Mouse (Mus musculus) liver, embryonic 14.5 days (tissue): Measurements from ENCODE around the gene Zfp64. TPM values are rescaled to one million over a fixed set of nuclear protein-coding genes. Genes with fewer than 3 reads are reported as not detected.

Source experiments
- ATAC-seq: fragments of 200-750 bp; cut with Nextera tagmentation; 2 replicates; pipeline ENCODE4 v1.8.0; 2017; ENCODE audit warnings: moderate number of reproducible peaks, mild to moderate bottlenecking, moderate library complexity; ENCODE audit not compliant: insufficient read depth
- DNase-seq, 3 experiments: peaks; one replicate each; pipeline ENCODE4 v3.0.0-alpha.2; 2012 to 2013; ENCODE audit warnings: low read depth in 3 of 3, low spot score in 3 of 3
- H3K27ac ChIP-seq: fragments of 300-500 bp; sonication (generic); 2 replicates; pipeline ENCODE4 v1.5.1; 2014; ENCODE audit warnings: moderate library complexity, mild to moderate bottlenecking, control low read depth, inconsistent platforms
- H3K27me3 ChIP-seq: fragments of 300-500 bp; sonication (generic); 2 replicates; pipeline ENCODE4 v1.6.1; 2014; ENCODE audit warnings: mild to moderate bottlenecking, low read length, moderate library complexity; ENCODE audit not compliant: control insufficient read depth, insufficient read depth
- H3K36me3 ChIP-seq: fragments of 300-500 bp; sonication (generic); replicated peaks from 2 replicates; pipeline ENCODE4 v1.6.1; 2014; ENCODE audit warnings: low read depth; ENCODE audit not compliant: control insufficient read depth, insufficient read depth
- H3K4me1 ChIP-seq, 2 experiments: fragments of 200-500 bp in 1 of 2; fragments of 300-500 bp in 1 of 2; sonication (generic) in 1 of 2; replicated peaks; 2 replicates each; pipeline ENCODE4 v1.6.1; 2012 to 2014; ENCODE audit warnings: antibody characterized with exemption in 1 of 2, inconsistent platforms in 1 of 2, low read length in 1 of 2; ENCODE audit not compliant: control insufficient read depth in 2 of 2, insufficient read depth in 2 of 2
- H3K4me2 ChIP-seq: fragments of 300-500 bp; sonication (generic); 2 replicates; pipeline ENCODE4 v1.6.1; 2014; ENCODE audit warnings: low read depth, mild to moderate bottlenecking, control low read depth, moderate library complexity
- H3K4me3 ChIP-seq, 2 experiments: fragments of 200-500 bp in 1 of 2; fragments of 300-500 bp in 1 of 2; sonication (generic) in 1 of 2; 2 replicates each; pipeline ENCODE4 v1.5.1; 2012 to 2014; ENCODE audit warnings: low read depth in 2 of 2, low read length in 2 of 2, mild to moderate bottlenecking in 2 of 2, control low read depth in 1 of 2, inconsistent platforms in 1 of 2, moderate library complexity in 1 of 2; ENCODE audit not compliant: insufficient read depth in 1 of 2
- H3K9ac ChIP-seq: fragments of 300-500 bp; sonication (generic); replicated peaks from 2 replicates; pipeline ENCODE4 v1.6.1; 2014; ENCODE audit warnings: mild to moderate bottlenecking, control low read depth, moderate library complexity
- H3K9me3 ChIP-seq: fragments of 300-500 bp; sonication (generic); 2 replicates; pipeline ENCODE4 v1.6.1; 2016; ENCODE audit warnings: low read length, mixed read lengths; ENCODE audit not compliant: control insufficient read depth
- CTCF ChIP-seq: IDR thresholded peaks from 2 replicates; pipeline ENCODE4 v1.5.1; 2016; ENCODE audit warnings: antibody characterized with exemption, low read depth, control low read depth
- EP300 ChIP-seq: IDR thresholded peaks from 2 replicates; pipeline ENCODE4 v1.6.1; 2016; ENCODE audit warnings: antibody characterized with exemption, low read depth
- WGBS: fragments of 180-500 bp; shearing (Covaris S2); extraction: QIAGEN DNeasy Blood & Tissue Kit; methylation state at CpG from one replicate; pipeline ENCODE4 v1.1.7; 2014; ENCODE audit not compliant: insufficient replicate concordance; 5-methylcytosine and 5-hydroxymethylcytosine counted together
- polyA plus RNA-seq, 2 experiments: library from polyadenylated mRNA; depleted of rRNA in 1 of 2; stranded (reverse) in 1 of 2; unstranded in 1 of 2; fragments of >200 nt; fragmentation: Nextera tagmentation in 1 of 2; extraction: Ambion mirVana in 1 of 2; gene quantifications; 2 replicates each; pipeline versions ENCODE4 v1.2.1 to v1.2.3; 2012 to 2014

Gene Zfp64
- polyA plus RNA-seq, 2 experiments, result 7.1 to 7.2 TPM

DNA sequence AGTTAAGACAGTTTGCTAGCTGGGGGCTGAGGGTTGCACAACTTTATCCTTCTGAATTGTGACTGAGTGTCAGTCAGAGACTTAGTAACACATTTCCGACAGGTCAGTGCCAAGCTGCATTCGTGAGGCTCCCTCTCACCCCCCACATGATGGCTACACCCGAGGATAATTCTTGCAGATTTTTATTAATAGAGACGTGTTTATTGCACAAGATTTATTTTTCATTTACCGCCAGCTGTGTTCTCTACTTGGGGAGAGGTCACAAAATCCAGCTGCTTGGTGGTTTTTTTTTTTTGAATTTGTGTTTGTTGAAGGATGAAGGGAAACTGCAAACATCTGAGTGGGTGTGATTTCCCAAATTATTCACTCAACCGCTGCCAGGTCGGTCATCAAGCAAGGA lies 28.0 kb downstream of the Zfp64 start:
- WGBS, result 76% methylated on average over 7 of the region's 7 CpGs
- ATAC-seq, result no peak
- no peaks in the 10 kb centered on the region; the same call in none of the 2 replicates for H3K36me3 ChIP-seq

DNA sequence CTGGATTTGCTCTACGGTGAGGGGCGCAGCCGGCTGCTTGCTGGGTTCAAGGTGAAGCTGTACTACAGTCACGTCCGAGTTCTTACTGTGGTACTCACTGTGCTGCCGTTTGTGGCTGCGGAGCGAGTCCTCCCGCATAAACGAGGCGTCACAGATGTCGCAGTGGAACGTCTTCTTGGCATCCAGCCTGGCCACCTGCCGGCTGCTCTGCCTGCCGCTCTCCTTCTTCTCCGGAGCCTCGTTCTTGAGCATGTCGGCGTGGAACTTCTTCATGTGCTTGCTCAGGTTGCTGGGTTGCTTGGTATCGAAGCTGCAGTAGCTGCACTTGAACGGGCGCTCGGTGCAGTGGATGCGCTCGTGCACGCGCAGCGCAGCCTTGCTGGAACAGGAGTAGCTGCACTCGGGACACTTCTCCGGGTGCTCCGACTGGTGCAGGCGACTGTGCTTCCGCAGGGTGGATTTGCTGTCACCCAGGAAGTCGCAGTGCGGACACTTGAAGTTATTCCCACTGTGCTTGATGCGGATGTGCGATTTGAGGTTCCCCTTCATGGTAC lies 29.1 kb downstream of the Zfp64 start:
- no peak for DNase-seq
- Histone ChIP-seq H3K27ac (no peak overlapping the region), H3K9me3 (no peaks in the 10 kb centered on the region), H3K4me1 (no peaks in the 10 kb centered on the region), H3K9ac (no peak overlapping the region), H3K27me3 (no peaks in the 10 kb centered on the region), H3K36me3 (no peaks in the 10 kb centered on the region; the same call in none of the 2 replicates), H3K4me2 (no peak overlapping the region), H3K4me3 (no peak overlapping the region)
- no peak for TF ChIP-seq EP300
- TF ChIP-seq CTCF, result no peak
- ATAC-seq, result no peak
- WGBS, result 87% methylated on average over 37 of the region's 37 CpGs

More for the DNA sequence above, 28.0 kb downstream of the Zfp64 start:
- no peak overlapping the region for H3K27ac ChIP-seq
- no peak overlapping the region for H3K4me2 ChIP-seq
- DNase-seq, result no peak
- H3K9ac ChIP-seq, result no peak overlapping the region
- H3K4me3 ChIP-seq, result no peak overlapping the region
- no peaks in the 10 kb centered on the region for H3K27me3 ChIP-seq
- TF ChIP-seq CTCF (no peak), EP300 (no peak)
- H3K4me1 ChIP-seq, result no peaks in the 10 kb centered on the region
- no peaks in the 10 kb centered on the region for H3K9me3 ChIP-seq

DNA sequence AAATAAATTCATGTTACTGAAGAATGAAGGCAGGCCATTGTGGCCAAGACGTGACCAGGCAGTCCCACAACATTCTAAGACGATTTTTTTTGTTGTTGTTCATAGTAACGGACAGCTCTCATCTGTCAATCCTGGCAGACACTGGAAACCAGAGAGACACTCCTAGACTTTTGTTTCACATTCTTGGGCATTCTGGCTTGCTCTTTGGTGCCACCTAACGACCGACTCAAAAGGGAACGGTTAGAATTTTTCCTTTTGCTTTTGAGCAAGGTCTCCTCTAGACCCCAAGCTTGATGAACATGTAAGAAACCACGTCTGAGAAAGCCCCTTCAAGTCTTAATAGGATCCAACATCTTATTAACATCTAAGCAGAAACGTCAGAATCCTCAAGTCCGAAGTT lies 31.7 kb downstream of the Zfp64 start:
- no peak for DNase-seq
- 20% methylated on average over 9 of the region's 9 CpGs for WGBS

DNA sequence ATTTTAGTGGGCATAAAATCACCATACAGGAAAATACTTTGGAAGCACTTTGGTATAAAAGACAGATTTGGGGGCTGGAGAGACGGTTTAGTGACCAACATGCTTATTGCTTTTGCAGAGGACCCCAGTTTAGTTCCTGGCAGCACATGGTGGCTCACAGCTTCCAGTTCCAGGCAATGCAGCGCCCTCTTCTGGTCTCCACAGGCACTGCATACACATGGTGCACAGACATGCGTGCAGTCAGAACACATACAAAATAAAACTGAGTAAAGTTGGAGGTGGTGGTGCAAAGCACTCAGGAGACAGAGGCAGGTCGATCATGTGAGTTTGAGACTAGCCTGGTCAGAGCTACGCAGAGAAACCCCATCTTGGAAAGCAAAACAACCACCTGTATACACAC lies 32.9 kb downstream of the Zfp64 start:
- no peak overlapping the region for H3K9ac ChIP-seq
- no peak for DNase-seq
- H3K4me3 ChIP-seq, result no peak overlapping the region
- 73% methylated on average over 5 of the region's 5 CpGs for WGBS
- H3K27ac ChIP-seq, result no peak overlapping the region
- no peaks in the 10 kb centered on the region; the same call in none of the 2 replicates for H3K36me3 ChIP-seq
- TF ChIP-seq CTCF (peak; percentile 45), EP300 (no peak)
- H3K4me2 ChIP-seq, result no peak overlapping the region
- no peaks in the 10 kb centered on the region for H3K4me1 ChIP-seq
- no peaks in the 10 kb centered on the region for H3K9me3 ChIP-seq
- ATAC-seq, result no peak
- no peaks in the 10 kb centered on the region for H3K27me3 ChIP-seq

More for the DNA sequence above, 31.7 kb downstream of the Zfp64 start:
- Histone ChIP-seq H3K4me1 (no peaks in the 10 kb centered on the region), H3K27ac (no peak overlapping the region), H3K9ac (no peak overlapping the region), H3K9me3 (no peaks in the 10 kb centered on the region), H3K27me3 (no peaks in the 10 kb centered on the region), H3K4me2 (no peak overlapping the region), H3K36me3 (no peaks in the 10 kb centered on the region; the same call in none of the 2 replicates), H3K4me3 (no peak overlapping the region)
- no peak for ATAC-seq
- TF ChIP-seq EP300, result no peak
- peak; percentile 48; the same call in 1 of the 2 replicates for TF ChIP-seq CTCF

DNA sequence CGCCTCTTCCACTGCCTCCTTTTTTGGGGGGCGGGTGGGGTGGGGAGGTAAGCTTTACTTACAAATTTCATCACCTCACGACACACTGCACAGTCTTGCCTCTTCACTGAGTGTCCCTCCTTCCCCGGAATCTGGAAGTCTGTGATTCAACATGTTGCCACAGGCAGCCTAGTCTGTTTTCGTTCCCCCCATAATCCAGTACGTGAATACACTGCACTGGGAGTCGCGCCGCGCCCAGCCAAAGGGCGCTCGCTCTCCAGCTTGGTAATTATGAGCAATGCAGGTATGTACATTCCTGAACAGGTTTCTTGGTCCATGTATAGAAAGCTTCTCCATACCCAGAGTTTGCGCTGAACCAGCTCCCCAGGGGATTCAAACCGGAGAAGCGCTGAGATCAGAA lies 35.4 kb downstream of the Zfp64 start:
- TF ChIP-seq CTCF (no peak), EP300 (no peak)
- H3K4me1 ChIP-seq, result no peaks in the 10 kb centered on the region
- no peak overlapping the region for H3K9ac ChIP-seq
- no peak overlapping the region for H3K4me3 ChIP-seq
- no peaks in the 10 kb centered on the region for H3K9me3 ChIP-seq
- H3K4me2 ChIP-seq, result no peak overlapping the region
- no peaks in the 10 kb centered on the region for H3K36me3 ChIP-seq
- ATAC-seq (no peak), DNase-seq (no peak)
- H3K27ac ChIP-seq, result no peak overlapping the region
- WGBS, result 59% methylated on average over 15 of the region's 15 CpGs
- no peaks in the 10 kb centered on the region for H3K27me3 ChIP-seq
